Mouse (Mus musculus) heart, adult 8-10 months (tissue): ENCODE measurements around the gene Theg. TPM values are rescaled to one million over a fixed set of nuclear protein-coding genes. Genes with fewer than 3 reads are reported as not detected.

ENCODE experiments used
- DNase-seq: peaks from one replicate; pipeline ENCODE4 v3.0.0; 2022; ENCODE audit warnings: low spot score
- total RNA-seq, 4 experiments: library from RNA; stranded (reverse); gene quantifications; 2 replicates each; pipeline ENCODE4 v1.2.4; 2022

Gene Theg
- total RNA-seq, 4 experiments from 2014 or later: not detected

DNA sequence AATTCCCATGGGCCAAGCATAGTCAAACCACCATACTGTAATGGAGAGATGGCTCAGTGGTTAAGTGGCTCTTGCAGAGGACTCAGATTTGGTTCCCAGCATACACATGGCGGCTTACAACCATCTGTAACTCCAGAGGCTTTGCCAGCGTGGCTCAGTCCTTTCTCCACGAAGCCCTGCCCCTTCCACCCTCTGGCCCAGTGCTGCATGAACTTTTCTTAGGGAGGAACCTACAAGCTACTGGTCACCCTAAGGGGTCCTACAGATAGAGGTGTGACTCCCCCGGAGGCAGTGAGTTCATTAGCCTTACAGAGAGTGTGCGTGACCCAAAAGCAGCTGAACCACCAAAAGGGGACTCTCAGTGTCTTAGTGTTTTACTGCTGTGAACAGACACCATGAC lies 30.2 kb downstream of the Theg start:
- no peak for DNase-seq

- no peak for DNase-seq
Measured at GRCm38 (mm10) chr10:79555238-79555724, 31.9 kb downstream of the Theg start.

DNA sequence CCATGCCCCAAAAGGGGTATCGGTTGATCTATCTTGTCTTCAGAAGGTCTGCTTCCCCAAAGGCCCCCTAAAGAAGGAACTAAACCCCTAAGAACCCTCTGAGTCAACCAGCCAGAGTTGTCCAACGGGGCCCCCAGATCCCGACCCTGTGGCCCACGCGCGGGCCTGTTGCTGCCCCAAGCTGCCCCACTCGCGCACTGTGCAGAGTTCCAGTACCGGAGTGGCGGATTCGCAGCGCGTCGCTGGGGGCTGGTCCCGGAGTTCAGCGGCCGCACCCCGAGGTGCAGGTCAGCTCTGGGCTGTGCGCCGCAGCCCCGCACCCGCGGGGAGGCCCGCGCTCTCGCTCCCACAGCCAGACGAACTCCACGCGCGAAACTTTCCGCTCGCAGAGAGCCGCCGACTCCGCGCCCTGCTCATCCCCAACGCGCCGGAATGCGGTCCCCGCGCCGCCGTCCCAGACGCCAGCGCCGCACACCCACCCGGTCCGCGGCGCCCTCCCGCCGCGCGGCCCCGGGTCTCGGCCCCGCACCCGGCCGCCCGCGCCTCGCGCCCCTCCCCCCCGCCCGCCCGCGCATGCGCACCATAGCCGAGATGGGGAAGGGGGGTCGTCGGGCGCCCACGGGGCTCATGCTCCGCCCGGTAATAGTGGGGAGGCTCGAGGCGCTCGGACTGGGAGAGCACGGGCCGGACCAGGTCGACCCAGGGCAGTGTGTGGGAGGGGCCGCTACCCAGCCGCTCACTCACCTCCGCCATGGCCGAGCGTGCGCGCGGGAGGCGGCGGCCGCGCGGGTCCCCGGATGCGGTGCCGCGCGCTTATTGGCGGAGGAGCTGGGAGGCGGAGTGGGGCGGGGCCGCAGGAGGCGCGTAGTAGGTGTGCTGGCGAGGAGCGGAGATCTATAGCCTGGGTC lies 32.5 kb downstream of the Theg start, which contains the start of gene Mier2:
Gene Mier2, minus strand, starts transcription at position 870 of the 908 bp plus-strand sequence.
- DNase-seq: peak; percentile 53

- DNase-seq: no peak
Measured at GRCm38 (mm10) chr10:79553691-79554090, 33.4 kb downstream of the Theg start.

DNA sequence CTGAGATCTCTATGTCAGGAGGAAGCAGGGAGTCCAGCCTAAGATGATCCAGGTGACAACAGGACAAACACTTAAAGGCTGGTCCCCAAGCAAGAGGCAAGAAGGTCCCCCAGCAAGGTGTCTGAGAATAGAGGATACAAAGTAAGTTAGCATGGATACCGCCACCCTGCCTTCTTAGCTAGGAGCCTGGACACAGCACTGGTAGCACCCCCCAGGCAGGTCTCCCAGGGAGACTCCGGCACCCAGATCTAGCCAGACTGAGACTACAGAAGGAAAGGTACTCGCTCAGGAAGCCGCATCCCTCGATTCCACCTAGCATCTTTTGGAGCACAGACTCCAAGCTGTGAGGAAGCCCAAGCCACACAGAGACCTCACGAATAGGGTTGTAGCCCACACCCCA lies 34.0 kb downstream of the Theg start:
- no peak for DNase-seq

DNA sequence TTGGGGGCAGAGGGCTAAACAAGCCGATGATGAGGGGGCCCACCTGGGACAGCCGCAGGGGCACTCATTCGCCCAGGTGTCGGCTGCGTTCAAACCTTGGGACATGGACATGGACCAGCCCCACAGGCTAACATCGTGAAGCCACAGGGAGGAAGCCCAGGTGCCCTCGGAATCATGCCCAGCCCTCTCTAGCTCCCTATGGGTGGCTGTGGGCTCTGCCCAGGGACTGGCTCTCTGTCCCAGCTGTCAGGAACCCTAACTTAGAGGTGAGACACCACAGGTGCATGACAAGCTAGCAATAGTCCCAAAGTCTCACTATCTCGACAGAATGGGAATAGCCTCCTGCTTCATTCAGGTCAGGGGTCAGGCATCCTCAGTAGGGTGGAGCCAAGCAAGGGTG lies 34.6 kb downstream of the Theg start:
- no peak for DNase-seq

GRCm38 (mm10) chr10:79550366-79550765 lies 36.8 kb downstream of the Theg start:
- no peak for DNase-seq

DNA sequence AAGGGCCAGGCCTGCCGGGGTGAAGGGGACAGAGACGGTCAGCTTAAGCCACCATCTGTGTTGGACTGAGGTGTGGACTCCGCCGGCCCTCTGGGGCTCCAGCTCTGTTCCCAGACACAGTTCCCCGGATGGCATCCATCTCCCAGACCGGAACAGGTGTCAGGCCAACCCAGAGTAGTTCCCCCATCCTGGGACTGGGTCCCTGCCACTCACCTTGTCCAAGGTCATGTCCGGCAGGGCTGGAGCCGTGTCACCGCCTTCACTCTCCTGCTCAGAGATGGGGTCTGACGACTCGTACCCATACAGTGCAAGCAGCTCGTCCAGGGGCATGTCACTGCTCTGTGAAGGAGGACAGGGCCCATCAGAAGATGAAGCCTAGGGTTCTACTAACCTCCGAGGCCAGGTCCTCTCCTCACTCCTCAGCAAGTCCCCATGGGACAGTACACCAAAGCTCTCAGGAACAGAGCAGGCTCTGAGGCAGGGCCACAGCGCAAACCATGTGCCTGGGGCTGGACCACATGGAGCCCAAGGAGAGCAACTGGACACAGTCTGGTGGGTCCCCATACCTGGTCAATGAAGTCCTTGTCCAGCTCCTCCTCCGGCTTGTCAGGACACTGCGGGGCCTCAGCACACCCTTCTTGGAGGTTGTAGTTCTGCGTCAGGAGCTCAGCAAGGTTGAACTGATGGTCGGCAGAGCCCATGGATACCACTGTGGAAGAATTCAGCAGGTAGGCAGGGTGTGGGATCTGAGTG lies 38.0 kb downstream of the Theg start:
- no peak for DNase-seq

DNA sequence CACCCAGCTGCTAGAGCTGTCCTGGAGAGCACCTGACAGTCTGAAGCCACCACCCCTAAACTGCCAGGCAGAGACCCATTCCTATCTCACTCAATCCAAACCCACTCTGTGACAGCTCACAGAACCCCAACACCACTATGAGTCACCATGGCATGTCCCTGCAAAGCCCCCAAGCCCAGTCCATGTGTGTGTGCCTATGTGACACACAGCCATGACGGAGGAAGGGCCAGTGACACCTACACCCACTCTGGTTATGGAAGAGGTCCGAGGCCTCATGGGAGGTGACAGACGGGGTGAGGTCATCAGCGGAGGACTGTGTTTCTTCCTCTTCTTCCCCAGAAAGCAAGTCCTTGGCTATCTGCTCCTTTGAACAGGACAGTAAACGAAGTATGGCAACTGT lies 38.6 kb downstream of the Theg start:
- no peak for DNase-seq

- DNase-seq: no peak
Measured at GRCm38 (mm10) chr10:79547148-79547675, 39.9 kb downstream of the Theg start.

GRCm38 (mm10) chr10:79546483-79546882 lies 40.6 kb downstream of the Theg start:
- DNase-seq: no peak

DNA sequence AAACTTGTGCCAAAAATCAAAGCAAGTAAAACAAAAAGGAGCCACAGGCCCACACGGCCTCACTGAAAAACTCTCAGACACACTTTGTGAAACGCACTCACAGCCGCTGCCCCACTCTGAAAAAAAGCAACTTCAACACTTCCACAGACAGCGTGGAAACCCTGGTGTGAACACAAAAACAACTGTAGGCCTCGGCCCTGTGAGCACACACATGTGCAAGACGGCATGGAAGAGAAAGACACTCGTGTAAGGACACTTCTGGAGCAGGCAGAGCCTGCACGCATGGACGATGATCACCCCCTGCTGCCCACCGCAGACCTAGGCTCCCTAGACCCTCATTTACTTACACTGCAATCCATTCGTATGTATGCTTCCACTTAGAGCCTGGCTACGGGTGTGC lies 41.2 kb downstream of the Theg start:
- DNase-seq: no peak

GRCm38 (mm10) chr10:79544631-79545030 lies 42.5 kb downstream of the Theg start:
- DNase-seq: no peak

GRCm38 (mm10) chr10:79543884-79544597 lies 43.1 kb downstream of the Theg start:
- DNase-seq: no peak

DNA sequence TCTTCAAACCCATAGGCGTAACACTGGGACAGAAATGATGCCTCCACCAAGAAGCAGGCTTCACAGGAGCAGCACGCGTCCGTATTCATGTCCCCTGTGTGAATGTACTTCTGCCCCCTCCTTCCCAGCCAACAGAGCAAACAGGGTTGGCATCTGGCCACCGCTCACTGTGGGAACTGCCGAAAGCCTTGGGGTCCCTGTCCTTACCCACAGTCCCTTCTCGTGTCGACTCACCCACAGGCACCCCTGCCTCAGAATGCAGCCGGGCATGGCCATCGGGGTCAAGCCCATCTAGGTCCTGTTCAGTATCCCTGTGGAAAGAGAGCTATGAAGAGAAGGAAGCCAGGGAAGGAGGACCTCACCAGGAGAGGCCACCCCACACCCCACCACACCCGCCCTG lies 45.0 kb downstream of the Theg start:
- DNase-seq: no peak

GRCm38 (mm10) chr10:79541522-79541921 lies 45.6 kb downstream of the Theg start:
- DNase-seq: no peak

GRCm38 (mm10) chr10:79540746-79541145 lies 46.4 kb downstream of the Theg start:
- DNase-seq: no peak

DNA sequence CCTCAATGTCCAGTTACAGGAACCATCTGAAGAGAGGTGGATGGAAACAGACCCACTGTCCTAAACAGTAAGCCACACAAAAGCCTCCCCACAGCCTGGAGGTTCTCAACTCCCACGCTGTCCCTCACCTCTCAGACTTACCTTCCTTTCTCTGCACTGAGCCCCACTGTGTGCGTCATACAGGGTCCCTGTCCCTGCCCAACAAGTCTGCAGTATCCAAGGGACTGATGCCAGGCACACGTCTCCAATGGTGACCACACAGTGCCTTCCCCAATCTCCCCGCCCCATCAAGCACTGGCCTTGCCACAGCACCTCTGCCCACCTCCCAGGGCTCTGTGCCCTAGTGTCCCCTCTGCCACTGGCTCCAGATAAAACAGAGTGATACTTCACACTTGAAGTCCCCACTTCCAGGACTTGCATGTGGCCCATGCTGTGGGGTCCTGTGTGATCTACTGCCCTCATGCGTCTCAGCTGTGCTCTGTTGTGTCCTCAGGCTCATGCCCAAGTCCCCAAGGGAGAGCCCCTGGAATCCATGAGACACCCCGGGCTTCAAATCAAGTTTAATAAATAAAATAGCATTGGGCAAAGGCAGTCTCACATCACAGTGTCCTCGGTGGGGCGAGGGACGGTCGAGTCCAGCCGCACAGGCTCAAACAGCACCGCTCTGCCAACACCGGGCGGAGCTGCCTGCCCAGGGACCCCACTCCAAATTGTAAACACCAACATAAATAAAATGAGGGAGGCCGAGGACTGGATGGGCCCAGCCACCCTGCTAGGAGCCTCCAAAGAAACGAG lies 47.2 kb downstream of the Theg start:
- DNase-seq: no peak

DNA sequence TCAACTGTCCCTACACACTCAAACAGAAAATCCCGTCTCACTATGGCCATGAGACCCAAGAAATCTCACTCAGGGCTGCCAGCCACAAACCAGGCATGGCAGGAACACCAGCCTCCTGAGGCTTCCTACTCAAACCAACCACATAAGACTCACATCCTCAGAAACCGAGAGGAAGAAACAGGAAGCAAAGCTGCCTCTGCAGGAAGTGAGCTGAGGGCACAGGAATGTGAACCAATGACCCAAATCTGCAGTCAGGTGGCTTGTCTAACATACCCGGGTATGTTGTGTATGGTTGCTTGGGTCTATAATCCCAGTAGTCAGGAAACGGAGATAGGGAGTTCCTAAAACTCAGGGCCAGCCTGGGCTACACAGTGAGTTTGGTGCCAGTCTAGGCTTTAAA lies 48.3 kb downstream of the Theg start:
- DNase-seq: no peak

DNA sequence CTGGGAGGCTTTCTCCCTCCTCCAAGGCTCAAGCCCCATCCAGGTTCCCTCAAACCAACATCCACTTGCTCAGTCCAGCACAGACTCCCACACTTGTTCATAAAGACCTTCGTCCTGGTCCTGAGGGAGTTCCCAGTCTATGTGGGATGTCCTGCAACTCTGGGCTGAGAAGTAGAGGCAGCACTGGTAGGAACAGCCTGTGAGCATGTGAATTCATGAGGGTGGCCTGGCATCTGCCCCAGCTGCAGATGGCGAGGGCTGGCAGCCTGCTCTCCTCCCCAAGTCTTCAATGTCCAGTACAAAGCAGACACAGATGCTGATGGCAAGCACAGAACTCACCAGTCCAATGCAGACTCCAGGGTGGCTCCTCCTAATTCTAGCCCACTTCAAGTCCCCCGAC lies 48.8 kb downstream of the Theg start:
- no peak for DNase-seq

DNA sequence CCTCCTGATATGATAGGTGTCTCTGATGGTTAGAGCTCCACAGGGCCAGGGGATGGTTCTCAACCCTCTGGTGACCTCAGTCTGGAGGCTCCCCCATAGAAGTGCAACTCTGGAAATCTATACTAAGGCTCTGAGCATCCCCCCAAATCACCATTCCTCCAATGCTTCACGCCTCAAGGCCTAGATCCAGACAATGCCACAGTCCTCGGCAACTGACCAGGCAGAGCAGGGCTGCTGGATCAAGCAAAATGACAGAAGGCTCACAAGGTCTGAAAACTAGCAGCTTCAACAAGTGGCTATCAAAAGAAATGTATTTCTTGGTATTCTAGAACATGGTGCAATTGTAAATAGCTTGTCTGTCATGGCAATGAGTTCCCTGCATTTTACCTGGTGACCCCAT lies 49.4 kb downstream of the Theg start:
- DNase-seq: no peak
